Mouse (Mus musculus) kidney, postnatal 25 days (tissue): ENCODE measurements around the gene Snx30.
A peak's percentile ranks its signal among the peaks of the same experiment; 100 is the strongest.

Source experiments
- DNase-seq, 2 experiments: peaks; one replicate each; pipeline ENCODE4 v3.0.0; 2021; ENCODE audit warnings: mixed read lengths in 2 of 2

Gene Snx30

GRCm38 (mm10) chr4:59795788-59796455, 9.7 kb upstream of the Snx30 start:
- DNase-seq = no peak

GRCm38 (mm10) chr4:59800181-59800580, 5.5 kb upstream of the Snx30 start:
- peak in 1 of 2 experiments; percentile 6 for DNase-seq

DNA sequence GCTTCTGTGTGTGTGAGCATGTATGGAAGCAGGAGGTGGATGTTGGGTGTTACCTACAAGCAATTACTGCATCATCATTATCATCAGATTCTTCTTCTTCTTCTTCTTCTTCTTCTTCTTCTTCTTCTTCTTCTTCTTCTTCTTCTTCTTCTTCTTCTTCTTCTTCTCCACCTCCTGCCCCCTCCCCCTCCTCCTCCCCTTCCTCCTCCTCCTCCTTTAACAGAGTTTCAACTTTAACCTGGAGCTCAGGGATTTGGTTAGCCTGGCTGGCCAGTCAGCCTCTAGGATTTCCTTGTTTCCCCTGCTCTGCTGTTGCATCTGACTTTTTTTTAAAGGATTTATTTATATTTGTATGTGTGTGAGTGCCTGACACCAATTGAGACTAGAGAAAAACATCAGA, 4.2 kb upstream of the Snx30 start, which contains the start of gene Inip:
Gene Inip (minus strand): TSS at position 101 of the 400 bp plus-strand sequence.
- DNase-seq = peak in 1 of 2 experiments; percentile 7

- peak in 1 of 2 experiments; percentile 3 for DNase-seq
Observed at GRCm38 (mm10) chr4:59802107-59802506, 3.5 kb upstream of the Snx30 start.

DNA sequence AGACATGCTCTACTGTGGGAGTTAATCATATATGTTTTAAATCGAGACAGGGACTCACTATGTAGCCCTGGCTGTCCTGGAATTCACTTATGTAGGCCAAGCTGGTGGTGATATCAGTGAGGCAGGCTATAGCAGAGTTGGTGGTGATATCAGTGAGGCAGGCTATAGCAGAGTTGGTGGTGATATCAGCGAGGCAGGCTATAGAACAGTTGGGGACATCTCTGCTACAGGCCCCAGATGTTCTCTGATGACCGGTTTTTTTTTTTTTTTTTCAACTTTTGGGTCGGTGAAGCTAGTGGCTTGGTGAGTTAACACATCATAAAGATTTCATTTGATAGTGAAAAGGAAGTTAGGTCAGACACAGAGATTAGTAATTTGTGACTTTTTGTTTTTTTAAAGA, 2.8 kb upstream of the Snx30 start:
- no peak for DNase-seq

- DNase-seq = peak in 1 of 2 experiments; percentile 3
Observed at GRCm38 (mm10) chr4:59803358-59803757, 2.3 kb upstream of the Snx30 start.

DNA sequence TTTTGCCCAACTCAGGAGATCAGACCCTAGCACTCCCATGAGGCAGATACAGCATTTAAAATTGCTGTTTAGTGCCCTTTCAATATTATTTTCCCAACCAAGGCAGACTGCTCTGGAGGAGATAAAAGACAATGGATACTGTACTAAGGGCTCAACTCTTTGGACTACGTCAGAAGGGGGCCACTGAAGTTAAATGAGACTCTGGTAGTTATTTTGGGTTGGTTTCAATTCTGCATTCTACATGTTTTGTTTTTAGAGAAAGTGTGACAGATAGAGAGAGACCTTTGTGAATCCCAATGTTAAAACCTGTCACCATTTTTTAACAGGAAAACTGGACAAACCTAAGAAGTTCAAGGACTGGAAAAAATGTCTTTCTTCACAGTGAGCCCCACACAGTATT, 886 bp upstream of the Snx30 start:
- no peak for DNase-seq

DNA sequence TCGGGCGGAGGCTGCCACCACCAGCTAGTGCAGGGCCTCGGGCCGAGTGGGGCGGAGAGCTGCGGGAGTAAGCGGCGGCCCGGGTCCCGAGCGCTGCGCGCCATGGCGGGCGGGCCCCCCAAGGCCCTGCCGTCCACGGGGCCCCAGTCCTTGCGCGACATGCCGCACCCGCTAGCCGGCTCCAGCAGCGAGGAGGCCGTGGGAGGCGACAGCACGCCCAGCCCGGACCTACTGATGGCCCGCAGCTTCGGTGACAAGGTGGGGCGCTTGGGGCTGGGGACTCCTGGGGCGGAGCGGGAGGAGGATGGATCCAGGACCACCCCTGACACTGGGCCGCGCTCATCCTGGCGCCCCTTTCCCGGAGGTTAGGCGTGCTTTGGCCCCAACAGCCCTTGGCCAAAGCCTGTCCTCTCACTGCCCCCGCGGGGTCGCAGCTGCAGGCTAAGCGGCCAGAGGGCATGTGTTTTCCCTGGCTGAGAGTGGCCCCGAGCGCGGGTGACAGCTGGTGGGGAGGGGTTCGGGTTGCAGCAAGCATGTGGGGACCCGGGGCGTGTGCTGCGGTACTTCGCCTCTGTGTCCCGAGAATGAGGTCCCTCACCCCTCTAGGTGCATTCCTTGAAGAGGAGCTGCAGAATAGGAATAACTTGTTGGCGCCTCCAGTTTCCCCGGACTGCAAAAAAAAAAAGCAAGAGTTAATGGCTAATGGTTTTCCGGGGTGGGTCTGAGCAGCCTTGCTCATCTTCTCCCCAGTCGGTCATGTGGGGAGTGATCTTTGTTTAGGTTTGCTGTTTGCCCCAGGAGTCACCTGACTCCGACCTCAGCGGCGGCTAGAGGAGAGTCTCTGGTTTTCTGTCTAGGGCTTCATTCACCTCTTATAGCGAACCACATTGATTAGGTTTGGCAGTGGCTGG, 583 bp downstream of the Snx30 start:
- peak; percentile 66 to 86 for DNase-seq

DNA sequence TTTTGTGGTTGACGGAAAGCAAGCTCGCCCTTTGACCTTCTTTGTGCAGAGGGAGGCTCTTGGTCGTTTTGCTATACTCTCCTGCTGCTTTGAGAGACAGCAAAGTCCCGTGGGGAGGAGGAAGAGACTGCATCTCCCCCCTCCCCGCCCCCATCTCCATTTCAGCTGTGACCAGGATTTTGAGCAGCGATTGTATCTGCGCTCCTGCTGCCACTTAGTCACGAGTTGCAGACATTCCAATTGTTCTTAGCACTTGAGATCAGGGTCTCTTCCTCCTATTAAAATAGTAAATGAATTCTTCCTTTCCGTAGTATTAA, 1.2 kb downstream of the Snx30 start:
- no peak for DNase-seq

DNA sequence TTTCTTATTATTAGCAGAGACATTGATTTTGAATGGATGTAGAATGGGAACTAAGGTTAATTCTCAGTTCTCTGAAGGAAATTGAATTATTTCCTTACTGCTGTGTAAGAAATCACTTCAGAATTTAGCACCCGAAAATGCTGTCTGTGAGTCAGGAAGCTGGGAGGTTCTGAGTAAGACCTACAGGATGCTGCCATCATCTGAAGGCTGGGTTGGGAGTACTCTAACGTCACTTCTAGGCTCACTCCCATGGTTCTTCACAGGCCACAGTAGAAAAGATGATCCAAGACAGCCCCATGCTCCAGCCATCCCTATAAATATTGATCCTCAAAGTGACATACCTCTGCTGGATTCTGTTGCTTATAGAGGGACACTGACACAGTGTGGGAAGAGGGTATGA, 1.9 kb downstream of the Snx30 start:
- no peak for DNase-seq

DNA sequence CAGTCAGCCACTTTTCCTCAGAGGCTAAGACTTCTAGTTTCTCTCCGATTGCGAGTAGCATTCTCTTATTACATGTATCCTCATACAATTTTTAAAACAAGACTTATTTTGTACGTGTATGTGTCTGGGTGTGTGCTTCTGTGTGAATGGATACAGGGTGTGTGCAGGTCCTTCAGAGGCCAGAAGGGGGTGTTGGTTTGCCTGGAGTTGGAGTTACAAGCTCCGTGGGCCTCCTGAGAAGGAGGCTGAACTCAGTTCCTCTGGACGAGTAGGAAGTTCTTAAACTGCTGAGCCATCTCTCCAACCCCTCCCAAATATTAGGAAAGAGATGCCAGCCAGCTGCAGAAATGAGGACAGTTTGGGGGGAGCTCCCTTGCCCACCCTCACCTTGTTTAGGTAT, 2.8 kb downstream of the Snx30 start:
- DNase-seq = peak in 1 of 2 experiments; percentile 52

- no peak for DNase-seq
Observed at GRCm38 (mm10) chr4:59814094-59814493, 8.5 kb downstream of the Snx30 start.

DNA sequence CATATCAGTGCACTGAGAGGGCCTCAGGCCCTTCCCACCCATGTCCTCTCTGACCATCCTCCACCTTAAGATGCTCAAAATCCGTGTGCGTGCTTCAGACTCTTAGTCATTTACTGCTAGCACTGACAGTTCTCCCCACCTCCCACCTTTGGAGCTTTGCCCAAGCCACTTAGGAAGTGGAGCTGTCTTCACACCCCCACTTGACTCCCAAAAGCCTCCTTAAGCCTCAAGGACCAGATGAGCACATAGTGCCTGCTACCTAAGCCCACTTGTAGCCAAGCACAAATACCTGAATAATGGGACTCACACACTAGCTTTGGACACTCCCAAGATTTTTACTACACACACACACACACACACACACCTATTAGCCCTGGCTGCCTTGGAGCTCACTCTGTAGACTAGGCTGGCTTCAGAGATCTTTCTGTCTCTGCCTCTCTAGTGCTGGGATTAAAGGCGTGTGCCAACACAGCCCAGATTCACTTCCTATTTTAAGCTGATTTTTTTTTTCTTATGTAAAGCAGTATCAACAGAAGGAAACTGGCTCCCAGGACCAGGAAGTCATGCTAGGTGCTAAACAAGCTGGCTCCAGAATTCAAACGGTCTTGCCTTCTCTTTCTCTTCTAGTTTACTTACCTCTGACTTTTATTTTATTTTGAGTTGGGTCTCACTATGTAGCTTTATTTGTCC, 9.6 kb downstream of the Snx30 start:
- DNase-seq = no peak

GRCm38 (mm10) chr4:59816016-59816415, 10.4 kb downstream of the Snx30 start:
- DNase-seq = no peak

GRCm38 (mm10) chr4:59816477-59816876, 10.8 kb downstream of the Snx30 start:
- no peak for DNase-seq

GRCm38 (mm10) chr4:59817790-59818189, 12.2 kb downstream of the Snx30 start:
- DNase-seq = no peak

- no peak for DNase-seq
Observed at GRCm38 (mm10) chr4:59818498-59818897, 12.9 kb downstream of the Snx30 start.

DNA sequence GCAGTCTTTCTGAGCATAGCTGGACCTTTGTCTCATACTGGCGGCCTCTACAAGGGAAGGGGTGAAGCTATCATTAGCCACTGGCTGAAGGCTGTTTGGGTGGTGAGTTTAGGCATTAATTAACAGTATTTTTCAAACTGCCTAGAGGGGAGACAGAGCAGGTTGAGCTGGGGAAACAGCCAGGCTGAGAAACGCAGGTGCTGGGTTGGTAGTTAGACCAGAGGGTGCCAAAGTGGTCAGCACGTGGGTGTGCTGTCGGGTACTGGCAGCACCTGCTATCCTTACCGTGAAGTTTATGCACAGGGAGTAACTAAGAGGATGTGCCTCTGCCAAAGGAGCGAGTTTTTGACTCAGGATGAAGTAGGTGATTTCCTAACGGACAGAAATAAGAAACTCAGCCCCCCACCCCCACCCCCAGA, 13.4 kb downstream of the Snx30 start:
- peak; percentile 37 to 79 for DNase-seq

DNA sequence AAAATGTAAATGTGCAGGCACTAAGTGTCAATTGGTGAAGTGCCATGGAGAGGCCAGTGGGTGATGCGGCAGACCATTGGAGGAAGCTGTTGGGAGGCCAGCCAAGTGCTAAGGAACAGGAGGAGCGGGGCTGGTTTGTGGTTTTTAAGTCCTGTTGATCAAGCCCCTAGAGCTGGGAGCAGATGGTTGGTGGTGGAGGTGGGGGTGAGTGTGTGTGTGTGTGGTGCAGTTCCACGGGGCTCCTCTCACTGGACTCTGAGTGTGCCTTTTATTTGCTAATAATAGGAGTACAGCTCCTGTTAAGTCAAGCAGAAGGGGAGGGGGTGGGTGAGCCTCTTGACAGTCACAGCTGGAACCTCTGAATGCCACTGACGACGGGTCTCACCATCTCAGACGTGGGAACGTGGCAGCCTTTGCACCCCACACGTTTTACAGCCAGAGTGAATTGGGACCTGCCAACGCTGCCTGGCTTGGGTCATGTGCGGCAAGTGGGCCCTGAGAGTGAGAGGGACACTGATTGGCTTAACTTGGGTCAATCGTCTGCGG, 13.9 kb downstream of the Snx30 start:
- DNase-seq = peak; percentile 49 to 52

DNA sequence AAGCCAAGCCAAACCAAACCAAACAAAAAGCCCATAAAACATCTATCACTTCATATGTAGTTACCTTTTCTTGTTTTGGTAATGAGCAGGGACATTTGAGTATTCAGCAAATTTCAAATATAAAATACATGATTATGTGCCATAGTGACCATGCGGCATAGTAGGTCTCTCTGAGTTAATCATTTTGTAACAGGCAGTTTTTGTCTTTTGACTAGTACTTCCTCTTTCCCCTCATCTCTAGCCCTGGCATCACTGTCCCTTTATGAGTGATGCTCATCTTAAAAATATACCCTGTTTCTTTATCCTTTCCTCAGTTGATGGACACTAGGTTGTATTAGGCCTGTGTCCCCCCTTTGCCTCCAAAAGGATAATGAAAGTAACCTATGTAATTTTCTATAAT, 15.9 kb downstream of the Snx30 start:
- no peak for DNase-seq

DNA sequence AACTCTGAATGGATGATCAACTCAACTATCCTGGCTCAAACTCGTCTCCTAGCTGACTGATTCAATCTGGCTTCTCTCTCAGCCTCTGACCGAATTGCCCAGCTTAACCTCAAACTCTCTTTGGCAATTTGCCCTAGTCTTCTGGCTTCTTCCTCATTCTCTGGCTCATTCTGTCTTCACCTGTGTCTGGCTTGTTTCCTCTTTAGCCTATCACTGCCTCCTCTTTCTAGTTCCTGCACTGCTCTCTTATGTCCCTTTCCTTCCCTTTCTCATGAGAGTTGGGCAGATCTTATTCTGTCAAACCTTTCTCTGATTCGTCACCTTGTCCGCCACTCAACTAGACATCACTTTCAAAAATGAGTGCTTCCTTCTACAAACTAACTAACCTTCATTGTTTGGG, 16.5 kb downstream of the Snx30 start:
- DNase-seq = peak; percentile 42 to 46

GRCm38 (mm10) chr4:59823470-59823869, 17.8 kb downstream of the Snx30 start:
- peak; percentile 30 to 77 for DNase-seq

- no peak for DNase-seq
Observed at GRCm38 (mm10) chr4:59824860-59825259, 19.2 kb downstream of the Snx30 start.
